In genomic region chr12:8640711-8641424, GRCm38 (mm10) we compare ENCODE assay signal across 8 mouse cellular contexts. TPM values are rescaled to one million over a fixed set of nuclear protein-coding genes. Genes with fewer than 3 reads are reported as not detected.
DNase-seq lines count a peak whose midpoint lies in the region; ATAC-seq lines count a peak whose summit lies in the region.

No protein-coding gene starts in this region.

- ATAC-seq in intestine, embryonic 14.5 days (replicated peaks; ENCODE audit: low FRiP score, low TSS enrichment, low read depth), result peak; percentile 98

- DNase-seq in adrenal gland, adult 18-20 months (ENCODE audit: low spot score in 2 of 2), result peak; percentile 99
- DNase-seq in embryo, embryonic 11 days, result peak; percentile 94
- peak; percentile 95 for DNase-seq in gastrocnemius, postnatal 25 days
- DNase-seq in intestine, embryonic 14.5 days (ENCODE audit: low spot score), result peak; percentile 100
- peak; percentile 99 to 100 for DNase-seq in left cerebral cortex, postnatal 14 days (ENCODE audit: low spot score in 2 of 2)
- peak; percentile 95 for DNase-seq in mesoderm, embryonic 11.5 days (ENCODE audit: low read depth, low spot score)
- DNase-seq in right cerebral cortex, postnatal 36 days (ENCODE audit: low spot score in 2 of 2), result peak; percentile 97 to 98
- DNase-seq in yolk sac, embryonic 10.5 days (ENCODE audit: low spot score), result peak; percentile 98

- peak overlapping the region; percentile 93 for H3K27ac ChIP-seq in intestine, embryonic 14.5 days (ENCODE audit: low read depth)

- peak overlapping the region; percentile 54 for H3K4me2 ChIP-seq in intestine, embryonic 14.5 days (ENCODE audit: low read length)

- H3K9ac ChIP-seq in intestine, embryonic 14.5 days (ENCODE audit: low read length), result peak overlapping the region; percentile 96

- H3K4me3 ChIP-seq in intestine, embryonic 14.5 days (ENCODE audit: low read depth, low read length), result peak overlapping the region; percentile 90

- WGBS in intestine, embryonic 14.5 days, result under 1% methylated on average over 46 of the region's 47 CpGs

- no peaks in the 10 kb centered on the region for H3K9me3 ChIP-seq in intestine, embryonic 14.5 days (ENCODE audit: control insufficient read depth, low read length)

- H3K27me3 ChIP-seq in intestine, embryonic 14.5 days (replicated peaks; ENCODE audit: control insufficient read depth, insufficient read depth, low read length), result no peaks in the 10 kb centered on the region

- no peaks in the 10 kb centered on the region for H3K4me1 ChIP-seq in intestine, embryonic 14.5 days (replicated peaks; ENCODE audit: control insufficient read depth, insufficient read depth, low read length)

- no peaks in the 10 kb centered on the region for H3K36me3 ChIP-seq in intestine, embryonic 14.5 days (ENCODE audit: control insufficient read depth, insufficient read depth, low read length)

- intact Hi-C loops in left cerebral cortex, postnatal 14 days (cut with DNase I), result no loop called here

RNA-seq across cellular contexts. Expression of gene Pum2, which starts 33.1 kb away (rescaled TPM):
- 100 to 1,000 TPM; 116 to 149 TPM for total RNA-seq in adrenal gland, adult 18-20 months (2021)
- 10 to 100 TPM; 60.0 to 71.0 TPM for total RNA-seq in gastrocnemius, postnatal 25 days (2021)
- 59.2 and 71.8 TPM in 2 replicates for polyA plus RNA-seq in intestine, embryonic 14.5 days (2014; fragmentation: Nextera tagmentation; extraction: Ambion mirVana)
- total RNA-seq in left cerebral cortex, postnatal 14 days (2021), result 100 to 1,000 TPM; 155 to 160 TPM

RNA-seq across cellular contexts. Expression of gene Slc7a15, which starts 42.0 kb away (rescaled TPM):
- not detected for total RNA-seq in adrenal gland, adult 18-20 months (2021)
- total RNA-seq in gastrocnemius, postnatal 25 days (2021), result not detected
- polyA plus RNA-seq in intestine, embryonic 14.5 days (2014; fragmentation: Nextera tagmentation; extraction: Ambion mirVana), result not detected in 2 replicates
- total RNA-seq in left cerebral cortex, postnatal 14 days (2021), result under 1 TPM in 1 of 2 experiments, not detected in 1; 0.23 TPM

Comparison
In these comparisons a context has a peak if more than half of its experiments do, and no peak if none do; other contexts are left out.
1. Peak in every context shown above with its lines: DNase-seq, ATAC-seq, H3K4me3 ChIP-seq and H3K27ac ChIP-seq.